Mouse (Mus musculus): ENCODE results near the gene Hspa8. TPM values are rescaled to one million over a fixed set of nuclear protein-coding genes. Genes with fewer than 3 reads are reported as not detected.
A peak's percentile ranks its signal among the peaks of the same experiment; 100 is the strongest.
"Not testable (repeated sequence)": the region's sequence is repeated elsewhere in the genome, so short reads cannot be mapped to it uniquely, and the experiment has no call there.

Gene Hspa8
- total RNA-seq, 2 experiments from 2014 or later: 1,297 to 1,609 TPM

GRCm38 (mm10) chr9:40773869-40774268, 26.9 kb upstream of the Hspa8 start:
- Histone ChIP-seq H3K27ac (no peak overlapping the region), H3K4me3 (no peak overlapping the region)
- no peak for TF ChIP-seq CTCF (IDR thresholded peaks at IDR 0.05)
- DNase-seq: no peak
- intact Hi-C loops (cut with DNase I): no loop called here

- H3K27ac ChIP-seq: peak overlapping the region; percentile 64
- DNase-seq: no peak
- intact Hi-C loops (cut with DNase I): no loop called here
These were observed 24.7 kb upstream of the Hspa8 start for GRCm38 (mm10) chr9:40776044-40776443.

GRCm38 (mm10) chr9:40776459-40777248, 24.1 kb upstream of the Hspa8 start:
- no peak for DNase-seq

More at GRCm38 (mm10) chr9:40776044-40776443, 24.7 kb upstream of the Hspa8 start:
- H3K4me3 ChIP-seq: no peak overlapping the region
- no peak for TF ChIP-seq CTCF (IDR thresholded peaks at IDR 0.05)

DNA sequence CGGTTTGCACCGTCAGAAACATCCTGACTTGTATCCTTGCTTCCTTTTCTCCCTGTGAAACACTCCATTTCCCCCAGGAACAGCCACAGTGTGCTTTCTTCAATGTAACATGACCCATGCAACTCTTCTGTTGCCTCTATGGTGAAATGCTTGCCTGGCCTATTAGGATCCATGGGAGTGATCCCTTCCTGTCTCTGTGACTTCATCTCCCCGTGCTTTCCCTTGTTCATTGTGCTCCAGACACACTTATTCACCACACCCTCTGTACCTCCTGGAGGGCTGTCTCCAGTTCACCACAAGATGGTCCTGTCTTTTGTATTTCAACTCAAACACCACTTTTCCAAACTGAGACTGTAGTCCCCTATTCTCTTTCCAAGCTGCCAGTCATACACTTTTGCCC, 20.7 kb upstream of the Hspa8 start:
- intact Hi-C loops (cut with DNase I): no loop called here
- peak overlapping the region; percentile 85 for H3K27ac ChIP-seq
- H3K4me3 ChIP-seq: no peak overlapping the region
- no peak for TF ChIP-seq CTCF (IDR thresholded peaks at IDR 0.05)
- no peak for DNase-seq

More at GRCm38 (mm10) chr9:40776459-40777248, 24.1 kb upstream of the Hspa8 start:
- intact Hi-C loops (cut with DNase I): no loop called here
- TF ChIP-seq CTCF (IDR thresholded peaks at IDR 0.05): no peak
- Histone ChIP-seq H3K4me3 (no peak overlapping the region), H3K27ac (peak overlapping the region; percentile 64; the same call in 1 of the 2 replicates)

GRCm38 (mm10) chr9:40780892-40781725, 19.7 kb upstream of the Hspa8 start:
- Histone ChIP-seq H3K4me3 (peak overlapping the region; percentile 55), H3K27ac (peak overlapping the region; percentile 85)
- intact Hi-C loops (cut with DNase I): no loop called here
- DNase-seq: no peak
- TF ChIP-seq CTCF (IDR thresholded peaks at IDR 0.05): no peak

- Histone ChIP-seq H3K4me3 (peak overlapping the region; percentile 55), H3K27ac (peak overlapping the region; percentile 85)
- DNase-seq: peak; percentile 70
- intact Hi-C loops (cut with DNase I): no loop called here
- TF ChIP-seq CTCF (IDR thresholded peaks at IDR 0.05): no peak
These were observed 18.8 kb upstream of the Hspa8 start for GRCm38 (mm10) chr9:40781726-40782581.

GRCm38 (mm10) chr9:40783641-40784373, 17.0 kb upstream of the Hspa8 start:
- intact Hi-C loops (cut with DNase I): no loop called here
- H3K4me3 ChIP-seq: peak overlapping the region; percentile 40
- DNase-seq: peak; percentile 59
- TF ChIP-seq CTCF (IDR thresholded peaks at IDR 0.05): no peak
- H3K27ac ChIP-seq: peak overlapping the region; percentile 85

- H3K4me3 ChIP-seq: peak overlapping the region; percentile 40
- intact Hi-C loops (cut with DNase I): no loop called here
These were observed 16.3 kb upstream of the Hspa8 start for GRCm38 (mm10) chr9:40784374-40784967.

DNA sequence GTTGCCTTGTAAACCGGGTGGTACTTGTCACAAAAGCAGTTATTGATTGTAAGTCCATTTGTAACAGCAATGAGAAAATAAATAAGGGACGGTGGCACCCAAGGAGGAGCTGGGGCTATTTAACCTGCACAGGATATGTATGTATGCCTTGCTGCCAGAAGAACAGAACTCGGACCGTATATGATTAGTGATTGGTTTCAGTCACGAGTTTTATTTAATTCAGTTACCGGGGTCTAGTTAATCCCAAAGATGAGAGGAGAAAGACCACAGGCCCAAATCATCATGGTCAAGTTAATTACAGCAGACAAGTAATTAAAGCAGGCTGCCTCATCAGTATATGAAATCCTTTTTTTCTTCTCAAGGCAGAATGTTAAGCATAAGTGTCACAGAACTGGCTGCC, 15.3 kb upstream of the Hspa8 start:
- no peak for TF ChIP-seq CTCF (IDR thresholded peaks at IDR 0.05)
- DNase-seq: no peak
- H3K4me3 ChIP-seq: no peak overlapping the region
- H3K27ac ChIP-seq: peak overlapping the region; percentile 85; the same call in 1 of the 2 replicates
- intact Hi-C loops (cut with DNase I): no loop called here

More at GRCm38 (mm10) chr9:40784374-40784967, 16.3 kb upstream of the Hspa8 start:
- no peak for DNase-seq
- no peak for TF ChIP-seq CTCF (IDR thresholded peaks at IDR 0.05)
- H3K27ac ChIP-seq: peak overlapping the region; percentile 85

- intact Hi-C loops (cut with DNase I); DNase-seq: not testable (repeated sequence)
These were observed 14.0 kb upstream of the Hspa8 start for GRCm38 (mm10) chr9:40786820-40787219.

More at GRCm38 (mm10) chr9:40786820-40787219, 14.0 kb upstream of the Hspa8 start:
- H3K4me3 ChIP-seq, H3K27ac ChIP-seq: not testable (repeated sequence)
